In genomic region chr17:47293178-47293577, GRCm38 (mm10) we compare ENCODE assay signal across 16 mouse cellular contexts.
DNase-seq lines count a peak whose midpoint lies in the region; ATAC-seq lines count a peak whose summit lies in the region.
"Had no signal": no experiment of that assay in that cellular context is flagged by ENCODE, and none has a peak within 500 bp of the region (broad histone marks: within the 10 kb centered on the region; RNA-seq: fewer than 3 reads in every experiment).

No protein-coding gene starts in this region.

- DNase-seq in A20 (ENCODE audit: low read depth, low spot score): peak; percentile 14
- DNase-seq in T-cell, adult 2 months (ENCODE audit: low spot score): peak; percentile 8
- DNase-seq in layer of hippocampus, adult 9-11 months: no peak
- DNase-seq in kidney, adult 9 months: no peak
- no peak for DNase-seq in heart, adult 8-10 months (ENCODE audit: low spot score)
- DNase-seq: heart, adult 11 months; kidney, adult 11 months; kidney, postnatal 25 days; right cerebral cortex, postnatal 25 days had no signal

- no peak overlapping the region for H3K4me3 ChIP-seq in heart, embryonic 15.5 days
- no peak overlapping the region for H3K4me3 ChIP-seq in heart, embryonic 11.5 days (ENCODE audit: low read depth, low read length)
- peak overlapping the region; percentile 25 for H3K4me3 ChIP-seq in megakaryocyte, embryonic 14.5 days (replicated peaks)
- H3K4me3 ChIP-seq: embryonic facial prominence, embryonic 13.5 days; forebrain, embryonic 13.5 days; liver, embryonic 12.5 days; neural tube, embryonic 12.5 days had no signal

- H3K9ac ChIP-seq in heart, embryonic 15.5 days: no peak overlapping the region
- H3K9ac ChIP-seq in heart, embryonic 11.5 days (ENCODE audit: low read depth, low read length): no peak overlapping the region
- H3K9ac ChIP-seq: embryonic facial prominence, embryonic 13.5 days; forebrain, embryonic 13.5 days; liver, embryonic 12.5 days; neural tube, embryonic 12.5 days had no signal

- no peak for ATAC-seq in heart, embryonic 15.5 days (replicated peaks; ENCODE audit: insufficient number of reproducible peaks, insufficient read depth, low FRiP score, low read depth)
- no peak for ATAC-seq in heart, embryonic 11.5 days (replicated peaks; ENCODE audit: insufficient number of reproducible peaks, low FRiP score, low TSS enrichment)
- ATAC-seq: liver, embryonic 12.5 days had no signal

- H3K9me3 ChIP-seq in heart, embryonic 15.5 days (replicated peaks): no peaks in the 10 kb centered on the region
- no peaks in the 10 kb centered on the region for H3K9me3 ChIP-seq in heart, embryonic 11.5 days (replicated peaks; ENCODE audit: control insufficient read depth, low read length)
- peaks cover 16% of the 10 kb centered on the region for H3K9me3 ChIP-seq in megakaryocyte, embryonic 14.5 days
- H3K9me3 ChIP-seq: embryonic facial prominence, embryonic 13.5 days; forebrain, embryonic 13.5 days; liver, embryonic 12.5 days; neural tube, embryonic 12.5 days had no signal

- peaks cover 2% of the 10 kb centered on the region; the same call in 1 of the 2 replicates for H3K36me3 ChIP-seq in heart, embryonic 15.5 days
- H3K36me3 ChIP-seq in heart, embryonic 11.5 days (ENCODE audit: control insufficient read depth, insufficient read depth, low read length): 0 out of 2 replicates have a peak, but pooled peaks cover 3% of the 10 kb centered on the region
- H3K36me3 ChIP-seq in megakaryocyte, embryonic 14.5 days (replicated peaks; ENCODE audit: low read length): peaks cover 47% of the 10 kb centered on the region

- peak overlapping the region; percentile 74; the same call in 1 of the 2 replicates for H3K27ac ChIP-seq in heart, embryonic 15.5 days
- no peak overlapping the region for H3K27ac ChIP-seq in heart, embryonic 11.5 days (ENCODE audit: low read depth, low read length)
- H3K27ac ChIP-seq: embryonic facial prominence, embryonic 13.5 days; forebrain, embryonic 13.5 days; neural tube, embryonic 12.5 days had no signal

- no peaks in the 10 kb centered on the region for H3K27me3 ChIP-seq in heart, embryonic 15.5 days
- no peaks in the 10 kb centered on the region for H3K27me3 ChIP-seq in heart, embryonic 11.5 days (ENCODE audit: control insufficient read depth, insufficient read depth, low read length)
- H3K27me3 ChIP-seq in megakaryocyte, embryonic 14.5 days (replicated peaks): no peaks in the 10 kb centered on the region
- H3K27me3 ChIP-seq: embryonic facial prominence, embryonic 13.5 days; forebrain, embryonic 13.5 days; liver, embryonic 12.5 days; neural tube, embryonic 12.5 days had no signal

- H3K4me2 ChIP-seq in heart, embryonic 15.5 days: no peak overlapping the region
- no peak overlapping the region for H3K4me2 ChIP-seq in heart, embryonic 11.5 days
- H3K4me2 ChIP-seq: embryonic facial prominence, embryonic 13.5 days; forebrain, embryonic 13.5 days; liver, embryonic 12.5 days; neural tube, embryonic 12.5 days had no signal

- WGBS in heart, embryonic 15.5 days: 82% methylated on average over 8 of the region's 8 CpGs
- WGBS in heart, embryonic 11.5 days (ENCODE audit: insufficient replicate concordance): 81% methylated on average over 8 of the region's 8 CpGs

- peaks cover 32% of the 10 kb centered on the region for H3K4me1 ChIP-seq in heart, embryonic 15.5 days (replicated peaks)
- peaks cover 25% of the 10 kb centered on the region for H3K4me1 ChIP-seq in heart, embryonic 11.5 days (ENCODE audit: control insufficient read depth, insufficient read depth, low read length)
- peaks cover 56% of the 10 kb centered on the region for H3K4me1 ChIP-seq in megakaryocyte, embryonic 14.5 days

Comparison
In these comparisons a context has a peak if more than half of its experiments do, and no peak if none do; other contexts are left out.
1. DNase-seq: peak in A20 (single experiment) and T-cell, adult 2 months (single experiment); none in layer of hippocampus, adult 9-11 months (single experiment), kidney, adult 9 months (single experiment) and heart, adult 8-10 months (single experiment).